Mouse (Mus musculus): ENCODE results near the gene Wipi2. TPM values are rescaled to one million over a fixed set of nuclear protein-coding genes. Genes with fewer than 3 reads are reported as not detected.

Wipi2 gene
- polyA plus RNA-seq, 1 experiment = 60.6 TPM

- Histone ChIP-seq H3K27me3 (ENCODE audit: control insufficient read depth, insufficient read depth, low read length) (no peaks in the 10 kb centered on the region), H3K36me3 (ENCODE audit: control insufficient read depth, insufficient read depth, low read length) (no peaks in the 10 kb centered on the region), H3K27ac (ENCODE audit: control insufficient read depth, insufficient read depth, low read depth, low read length) (no peak overlapping the region), H3K4me3 (ENCODE audit: control insufficient read depth, low read depth, low read length) (peak overlapping the region; percentile 58), H3K4me1 (ENCODE audit: control insufficient read depth, insufficient read depth, low read length) (peaks cover 16% of the 10 kb centered on the region)
- TF ChIP-seq CTCF (IDR thresholded peaks at IDR 0.05; ENCODE audit: control insufficient read depth, insufficient read depth, insufficient replicate concordance, low read depth, low read length) = no peak
- no peak for TF ChIP-seq POLR2A (IDR thresholded peaks at IDR 0.05; ENCODE audit: control insufficient read depth, low read depth, low read length)
Observed at GRCm38 (mm10) chr5:142700842-142701589, 73.5 kb downstream of the Wipi2 start.

DNA sequence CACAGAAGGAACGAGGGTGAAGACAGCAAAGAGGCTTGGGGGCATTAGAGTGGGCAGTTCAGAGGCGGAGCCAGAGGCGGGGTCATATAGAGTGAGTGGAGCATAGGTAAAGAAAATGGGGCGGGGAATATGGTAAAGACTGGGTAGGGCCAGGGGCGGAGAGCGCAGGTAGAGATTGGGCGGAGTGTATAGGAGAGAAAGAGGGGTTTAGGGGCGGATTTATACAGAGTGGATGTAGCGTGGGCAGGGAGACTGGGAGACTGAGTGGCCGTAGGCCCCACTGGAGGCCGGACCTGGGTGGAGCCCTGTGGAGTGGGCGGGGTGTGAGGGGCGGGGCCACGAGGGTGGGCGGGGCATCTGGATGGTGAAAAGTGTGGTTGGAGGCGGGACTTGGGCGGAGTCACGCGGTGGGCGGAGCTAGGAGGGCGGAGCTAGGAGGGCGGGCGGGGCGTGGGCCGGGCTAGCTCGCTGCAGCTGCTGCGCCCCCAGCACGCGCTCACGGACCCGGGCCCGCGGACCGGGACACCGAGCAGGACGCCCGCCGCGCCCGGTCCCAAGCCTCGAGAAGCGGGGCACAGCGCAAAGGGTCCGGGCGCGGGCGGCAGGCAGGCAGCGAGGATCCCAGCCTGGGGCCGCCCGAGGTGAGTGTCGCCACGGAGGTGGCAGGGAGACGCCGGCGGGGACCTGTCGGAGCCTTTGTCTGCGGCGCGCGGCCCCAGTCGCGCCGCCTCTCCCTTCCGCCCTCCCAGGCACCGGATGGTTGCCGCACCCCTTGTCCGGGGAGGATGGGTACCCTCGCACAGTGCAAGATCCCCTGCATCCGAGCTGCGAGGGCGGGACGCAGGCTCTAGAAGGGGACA is 74.4 kb downstream of the Wipi2 start:
- H3K27me3 ChIP-seq (ENCODE audit: control insufficient read depth, insufficient read depth, low read length) = no peaks in the 10 kb centered on the region
- peaks cover 16% of the 10 kb centered on the region for H3K4me1 ChIP-seq (ENCODE audit: control insufficient read depth, insufficient read depth, low read length)
- no peak overlapping the region for H3K27ac ChIP-seq (ENCODE audit: control insufficient read depth, insufficient read depth, low read depth, low read length)
- no peaks in the 10 kb centered on the region for H3K36me3 ChIP-seq (ENCODE audit: control insufficient read depth, insufficient read depth, low read length)
- TF ChIP-seq POLR2A (IDR thresholded peaks at IDR 0.05; ENCODE audit: control insufficient read depth, low read depth, low read length) (no peak), CTCF (IDR thresholded peaks at IDR 0.05; ENCODE audit: control insufficient read depth, insufficient read depth, insufficient replicate concordance, low read depth, low read length) (no peak)
- H3K4me3 ChIP-seq (ENCODE audit: control insufficient read depth, low read depth, low read length) = peak overlapping the region; percentile 58

GRCm38 (mm10) chr5:142702511-142703138 is 75.1 kb downstream of the Wipi2 start:
- H3K4me3 ChIP-seq (ENCODE audit: control insufficient read depth, low read depth, low read length) = peak overlapping the region; percentile 52
- H3K27me3 ChIP-seq (ENCODE audit: control insufficient read depth, insufficient read depth, low read length) = no peaks in the 10 kb centered on the region
- no peak for TF ChIP-seq POLR2A (IDR thresholded peaks at IDR 0.05; ENCODE audit: control insufficient read depth, low read depth, low read length)
- no peak for TF ChIP-seq CTCF (IDR thresholded peaks at IDR 0.05; ENCODE audit: control insufficient read depth, insufficient read depth, insufficient replicate concordance, low read depth, low read length)
- H3K27ac ChIP-seq (ENCODE audit: control insufficient read depth, insufficient read depth, low read depth, low read length) = no peak overlapping the region
- peaks cover 16% of the 10 kb centered on the region for H3K4me1 ChIP-seq (ENCODE audit: control insufficient read depth, insufficient read depth, low read length)
- H3K36me3 ChIP-seq (ENCODE audit: control insufficient read depth, insufficient read depth, low read length) = no peaks in the 10 kb centered on the region

DNA sequence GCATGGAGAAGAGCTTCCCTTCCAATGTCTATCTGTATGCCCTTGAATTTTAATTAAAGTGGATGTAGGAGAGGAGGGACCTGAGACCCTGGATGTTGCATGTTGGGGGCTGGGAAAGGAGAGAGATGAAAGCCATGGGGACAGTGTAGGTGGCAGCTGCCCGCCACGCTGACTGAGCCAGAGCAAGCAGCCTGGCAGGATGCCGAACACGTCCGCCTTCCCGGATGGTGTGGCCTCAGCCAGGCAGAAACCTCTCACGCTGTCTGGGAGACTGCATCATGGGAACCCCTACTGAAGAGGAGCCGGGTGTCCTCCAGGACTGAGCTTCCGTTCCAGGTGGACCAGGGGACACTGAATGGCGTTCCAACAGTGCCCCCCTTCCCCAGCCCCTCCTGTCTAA is 76.1 kb downstream of the Wipi2 start:
- H3K36me3 ChIP-seq (ENCODE audit: control insufficient read depth, insufficient read depth, low read length) = no peaks in the 10 kb centered on the region
- H3K4me1 ChIP-seq (ENCODE audit: control insufficient read depth, insufficient read depth, low read length) = peaks cover 16% of the 10 kb centered on the region
- no peak for TF ChIP-seq POLR2A (IDR thresholded peaks at IDR 0.05; ENCODE audit: control insufficient read depth, low read depth, low read length)
- TF ChIP-seq CTCF (IDR thresholded peaks at IDR 0.05; ENCODE audit: control insufficient read depth, insufficient read depth, insufficient replicate concordance, low read depth, low read length) = no peak
- no peak overlapping the region for H3K27ac ChIP-seq (ENCODE audit: control insufficient read depth, insufficient read depth, low read depth, low read length)
- H3K4me3 ChIP-seq (ENCODE audit: control insufficient read depth, low read depth, low read length) = no peak overlapping the region
- H3K27me3 ChIP-seq (ENCODE audit: control insufficient read depth, insufficient read depth, low read length) = no peaks in the 10 kb centered on the region

- Histone ChIP-seq H3K27ac (ENCODE audit: control insufficient read depth, insufficient read depth, low read depth, low read length) (no peak overlapping the region), H3K27me3 (ENCODE audit: control insufficient read depth, insufficient read depth, low read length) (no peaks in the 10 kb centered on the region), H3K4me1 (ENCODE audit: control insufficient read depth, insufficient read depth, low read length) (peaks cover 4% of the 10 kb centered on the region), H3K4me3 (ENCODE audit: control insufficient read depth, low read depth, low read length) (no peak overlapping the region), H3K36me3 (ENCODE audit: control insufficient read depth, insufficient read depth, low read length) (no peaks in the 10 kb centered on the region)
- TF ChIP-seq POLR2A (IDR thresholded peaks at IDR 0.05; ENCODE audit: control insufficient read depth, low read depth, low read length) = no peak
- no peak for TF ChIP-seq CTCF (IDR thresholded peaks at IDR 0.05; ENCODE audit: control insufficient read depth, insufficient read depth, insufficient replicate concordance, low read depth, low read length)
Observed at GRCm38 (mm10) chr5:142707709-142708108, 80.2 kb downstream of the Wipi2 start.

DNA sequence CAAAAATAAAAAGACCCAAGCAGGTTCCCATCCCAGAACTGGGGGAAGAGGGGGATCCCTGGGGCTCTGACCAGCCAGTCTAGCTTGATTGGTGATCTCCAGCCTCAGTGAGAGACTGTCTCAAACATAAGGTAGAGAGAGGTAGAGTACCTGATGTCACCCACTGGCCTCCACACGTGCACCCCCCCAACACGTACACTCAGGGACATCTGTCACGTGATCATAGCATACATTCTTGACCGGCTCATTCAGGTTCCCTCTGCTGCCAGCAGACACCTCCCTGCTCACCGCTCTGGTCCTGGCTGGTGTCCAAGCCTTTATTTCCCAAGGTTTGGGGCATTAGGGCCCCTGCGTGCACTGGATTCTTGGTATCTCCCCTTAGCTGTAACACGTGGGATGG is 81.9 kb downstream of the Wipi2 start:
- no peak for TF ChIP-seq CTCF (IDR thresholded peaks at IDR 0.05; ENCODE audit: control insufficient read depth, insufficient read depth, insufficient replicate concordance, low read depth, low read length)
- no peak for TF ChIP-seq POLR2A (IDR thresholded peaks at IDR 0.05; ENCODE audit: control insufficient read depth, low read depth, low read length)
- Histone ChIP-seq H3K36me3 (ENCODE audit: control insufficient read depth, insufficient read depth, low read length) (no peaks in the 10 kb centered on the region), H3K27me3 (ENCODE audit: control insufficient read depth, insufficient read depth, low read length) (no peaks in the 10 kb centered on the region)

GRCm38 (mm10) chr5:142712373-142712772 is 84.9 kb downstream of the Wipi2 start:
- Histone ChIP-seq H3K36me3 (ENCODE audit: control insufficient read depth, insufficient read depth, low read length) (no peaks in the 10 kb centered on the region), H3K4me1 (ENCODE audit: control insufficient read depth, insufficient read depth, low read length) (no peaks in the 10 kb centered on the region)

More for the DNA sequence above, 81.9 kb downstream of the Wipi2 start:
- Histone ChIP-seq H3K4me1 (ENCODE audit: control insufficient read depth, insufficient read depth, low read length) (no peaks in the 10 kb centered on the region), H3K27ac (ENCODE audit: control insufficient read depth, insufficient read depth, low read depth, low read length) (no peak overlapping the region), H3K4me3 (ENCODE audit: control insufficient read depth, low read depth, low read length) (no peak overlapping the region)

More at GRCm38 (mm10) chr5:142712373-142712772, 84.9 kb downstream of the Wipi2 start:
- Histone ChIP-seq H3K4me3 (ENCODE audit: control insufficient read depth, low read depth, low read length) (no peak overlapping the region), H3K27ac (ENCODE audit: control insufficient read depth, insufficient read depth, low read depth, low read length) (no peak overlapping the region), H3K27me3 (ENCODE audit: control insufficient read depth, insufficient read depth, low read length) (no peaks in the 10 kb centered on the region)
- TF ChIP-seq POLR2A (IDR thresholded peaks at IDR 0.05; ENCODE audit: control insufficient read depth, low read depth, low read length) (no peak), CTCF (IDR thresholded peaks at IDR 0.05; ENCODE audit: control insufficient read depth, insufficient read depth, insufficient replicate concordance, low read depth, low read length) (peak; percentile 64; the same call in 1 of the 2 replicates)
